Mouse (Mus musculus) forebrain, embryonic 13.5 days (tissue): ENCODE data around the gene Fry. TPM values are rescaled to one million over a fixed set of nuclear protein-coding genes. Genes with fewer than 3 reads are reported as not detected.

Source experiments
- polyA plus RNA-seq: library from polyadenylated mRNA; unstranded; fragments of >200 nt; fragmentation: Nextera tagmentation; extraction: Ambion mirVana; gene quantifications from 2 replicates; pipeline ENCODE4 v1.2.1, GENCODE M21; 2015

Fry gene
- polyA plus RNA-seq, 1 experiment from 2014 or later = 20.8 TPM

Other genes starting within 250 kb of the Fry start
- 0.36 and 0.50 TPM in 2 replicates for gene Rxfp2, start 100.0 kb upstream of the Fry start, polyA plus RNA-seq